Mouse (Mus musculus): ENCODE measurements around the gene Gm37240. TPM values are rescaled to one million over a fixed set of nuclear protein-coding genes. Genes with fewer than 3 reads are reported as not detected.

Gene Gm37240
- total and polyA plus RNA-seq, 2 experiments from 2014 or later, result 0.43 to 1.9 TPM

DNA sequence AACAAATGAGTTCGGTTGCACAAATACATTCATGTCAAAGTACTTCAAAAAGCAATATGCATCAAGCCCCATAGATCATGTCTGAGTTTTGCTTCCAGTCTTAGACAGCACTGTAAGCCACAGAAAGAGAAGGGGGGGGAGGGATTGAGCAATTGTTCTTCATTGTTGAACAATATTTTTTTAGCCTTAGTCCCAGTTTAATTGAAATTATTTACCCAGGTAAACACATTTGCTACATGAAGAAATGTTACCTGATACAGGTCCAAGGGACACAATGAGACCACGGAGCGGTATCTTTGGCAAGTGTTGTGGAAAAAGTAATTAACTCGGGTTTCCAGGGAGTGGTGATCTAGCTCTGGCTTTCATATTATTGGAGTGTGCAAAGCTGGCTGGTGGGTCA, 337.0 kb downstream of the Gm37240 start:
- Histone ChIP-seq H3K27ac (ENCODE audit: low read depth, low read length) (no peak overlapping the region), H3K9me3 (ENCODE audit: low read length) (no peaks in the 10 kb centered on the region), H3K9ac (replicated peaks; ENCODE audit: low read length, poor library complexity, severe bottlenecking) (no peak overlapping the region), H3K4me3 (ENCODE audit: low read depth, low read length) (no peak overlapping the region), H3K27me3 (ENCODE audit: insufficient read depth, low read length) (no peaks in the 10 kb centered on the region), H3K4me1 (ENCODE audit: insufficient read depth, low read length) (no peaks in the 10 kb centered on the region), H3K4me2 (ENCODE audit: low read depth, low read length, poor library complexity, severe bottlenecking) (no peak overlapping the region), H3K36me3 (ENCODE audit: insufficient read depth, low read length) (no peaks in the 10 kb centered on the region)
- TF ChIP-seq CTCF (IDR thresholded peaks at IDR 0.05), result no peak
- DNase-seq (ENCODE audit: low spot score) (no peak), ATAC-seq (ENCODE audit: low FRiP score) (no peak)
- 75% methylated on average over 4 of the region's 4 CpGs for WGBS

DNA sequence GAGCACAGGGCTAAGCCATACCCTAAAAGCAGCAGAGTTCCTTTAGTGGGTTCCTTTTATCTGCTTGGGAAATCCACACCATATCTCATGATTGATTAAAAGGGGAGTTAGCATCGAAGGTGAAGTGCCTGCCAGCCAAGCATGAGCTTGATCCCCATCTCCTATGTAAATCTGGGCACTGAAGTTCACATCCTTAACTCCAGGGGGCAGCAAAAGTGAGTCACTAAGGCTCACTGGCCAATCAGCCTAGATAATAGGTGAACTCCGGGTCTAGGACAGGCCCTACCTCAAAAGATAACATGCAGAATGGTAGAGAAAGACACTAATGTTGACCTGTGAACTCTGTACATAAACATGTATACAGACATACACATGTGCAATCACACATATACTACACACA, 343.7 kb downstream of the Gm37240 start:
- TF ChIP-seq CTCF (IDR thresholded peaks at IDR 0.05), result peak; percentile 50
- 58% methylated on average over 2 of the region's 2 CpGs for WGBS
- H3K4me1 ChIP-seq (ENCODE audit: insufficient read depth, low read length), result no peaks in the 10 kb centered on the region
- no peak overlapping the region for H3K4me3 ChIP-seq (ENCODE audit: low read depth, low read length)
- no peaks in the 10 kb centered on the region for H3K27me3 ChIP-seq (ENCODE audit: insufficient read depth, low read length)
- no peak for ATAC-seq (ENCODE audit: low FRiP score)
- H3K9me3 ChIP-seq (ENCODE audit: low read length), result 0 out of 2 replicates have a peak, but pooled peaks cover 4% of the 10 kb centered on the region
- no peak overlapping the region for H3K27ac ChIP-seq (ENCODE audit: low read depth, low read length)
- no peak overlapping the region for H3K4me2 ChIP-seq (ENCODE audit: low read depth, low read length, poor library complexity, severe bottlenecking)
- H3K9ac ChIP-seq (replicated peaks; ENCODE audit: low read length, poor library complexity, severe bottlenecking), result no peak overlapping the region
- no peaks in the 10 kb centered on the region for H3K36me3 ChIP-seq (ENCODE audit: insufficient read depth, low read length)
- no peak for DNase-seq (ENCODE audit: low spot score)

DNA sequence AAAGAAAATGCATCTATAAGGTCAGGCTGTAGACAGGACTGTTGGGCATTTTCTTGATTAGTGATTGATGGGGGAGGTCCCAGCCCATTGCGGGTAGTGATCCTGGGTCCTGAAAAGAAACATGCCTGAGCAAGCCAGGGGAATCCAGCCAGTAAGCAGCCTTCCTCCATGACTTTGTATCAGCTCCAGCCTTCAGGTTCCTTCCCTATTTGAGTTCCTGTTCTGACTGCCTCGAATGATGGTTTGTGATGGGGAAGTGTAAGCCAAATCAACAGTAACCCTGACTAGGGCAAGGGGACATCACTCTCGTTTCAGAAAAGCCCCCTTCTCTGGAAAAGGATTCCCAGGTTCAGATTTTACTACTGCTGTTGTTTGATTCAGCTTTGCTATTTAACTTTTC, 344.6 kb downstream of the Gm37240 start:
- H3K9me3 ChIP-seq (ENCODE audit: low read length), result 0 out of 2 replicates have a peak, but pooled peaks cover 4% of the 10 kb centered on the region
- WGBS, result 70% methylated on average over 3 of the region's 3 CpGs
- no peak for DNase-seq (ENCODE audit: low spot score)

DNA sequence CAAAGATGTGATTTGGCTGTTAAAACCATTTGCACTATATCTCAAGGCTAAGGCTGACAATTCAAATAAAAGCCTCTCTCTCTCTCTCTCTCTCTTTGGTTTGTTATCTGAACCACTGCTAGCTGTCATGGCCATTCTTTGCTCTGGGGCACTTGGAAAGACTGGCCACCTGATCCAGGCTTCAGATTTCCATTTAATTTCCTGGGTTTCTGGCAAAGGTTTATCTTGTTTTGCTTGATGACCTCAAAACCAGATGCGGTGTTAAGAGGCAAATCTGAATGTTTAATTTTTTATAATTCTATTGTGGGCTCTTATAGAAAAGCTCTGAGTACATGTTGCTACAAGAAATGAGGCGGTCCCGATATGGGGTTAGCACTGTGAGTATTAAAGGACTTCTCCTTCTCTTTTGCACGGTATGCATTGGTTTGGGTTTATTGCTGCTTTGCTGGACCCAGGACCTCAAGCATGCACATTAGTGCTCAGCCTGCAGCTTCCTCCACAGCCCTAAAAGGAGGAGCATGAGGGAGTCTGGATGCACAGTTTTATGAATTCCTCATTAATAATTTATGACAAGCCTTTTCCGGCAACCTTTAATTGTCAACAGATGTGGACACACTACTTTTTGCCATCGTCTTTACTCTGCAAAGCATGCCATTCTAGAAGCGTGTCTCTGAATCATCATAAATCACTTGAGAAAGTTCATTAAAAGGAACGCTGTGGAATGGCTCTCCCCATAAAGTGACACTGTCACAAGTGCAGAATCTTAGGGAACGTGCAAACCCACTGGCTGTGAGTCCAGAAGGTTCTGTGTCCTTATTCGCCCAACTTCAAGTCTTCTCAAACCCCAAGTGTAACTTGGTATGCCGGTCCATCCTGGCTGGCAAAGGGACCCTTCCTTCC, 351.4 kb downstream of the Gm37240 start:
- Histone ChIP-seq H3K36me3 (ENCODE audit: insufficient read depth, low read length) (no peaks in the 10 kb centered on the region), H3K4me3 (ENCODE audit: low read depth, low read length) (no peak overlapping the region), H3K4me1 (ENCODE audit: insufficient read depth, low read length) (no peaks in the 10 kb centered on the region), H3K4me2 (ENCODE audit: low read depth, low read length, poor library complexity, severe bottlenecking) (no peak overlapping the region), H3K27ac (ENCODE audit: low read depth, low read length) (no peak overlapping the region), H3K9me3 (ENCODE audit: low read length) (0 out of 2 replicates have a peak, but pooled peaks cover 4% of the 10 kb centered on the region), H3K27me3 (ENCODE audit: insufficient read depth, low read length) (no peaks in the 10 kb centered on the region), H3K9ac (replicated peaks; ENCODE audit: low read length, poor library complexity, severe bottlenecking) (no peak overlapping the region)
- 78% methylated on average over 11 of the region's 11 CpGs for WGBS
- no peak for TF ChIP-seq CTCF (IDR thresholded peaks at IDR 0.05)
- no peak for DNase-seq (ENCODE audit: low spot score)
- ATAC-seq (ENCODE audit: low FRiP score), result no peak

More for the DNA sequence above, 344.6 kb downstream of the Gm37240 start:
- Histone ChIP-seq H3K9ac (replicated peaks; ENCODE audit: low read length, poor library complexity, severe bottlenecking) (no peak overlapping the region), H3K27ac (ENCODE audit: low read depth, low read length) (no peak overlapping the region), H3K36me3 (ENCODE audit: insufficient read depth, low read length) (no peaks in the 10 kb centered on the region), H3K4me3 (ENCODE audit: low read depth, low read length) (no peak overlapping the region), H3K27me3 (ENCODE audit: insufficient read depth, low read length) (no peaks in the 10 kb centered on the region), H3K4me2 (ENCODE audit: low read depth, low read length, poor library complexity, severe bottlenecking) (no peak overlapping the region), H3K4me1 (ENCODE audit: insufficient read depth, low read length) (no peaks in the 10 kb centered on the region)
- no peak for TF ChIP-seq CTCF (IDR thresholded peaks at IDR 0.05)
- no peak for ATAC-seq (ENCODE audit: low FRiP score)

DNA sequence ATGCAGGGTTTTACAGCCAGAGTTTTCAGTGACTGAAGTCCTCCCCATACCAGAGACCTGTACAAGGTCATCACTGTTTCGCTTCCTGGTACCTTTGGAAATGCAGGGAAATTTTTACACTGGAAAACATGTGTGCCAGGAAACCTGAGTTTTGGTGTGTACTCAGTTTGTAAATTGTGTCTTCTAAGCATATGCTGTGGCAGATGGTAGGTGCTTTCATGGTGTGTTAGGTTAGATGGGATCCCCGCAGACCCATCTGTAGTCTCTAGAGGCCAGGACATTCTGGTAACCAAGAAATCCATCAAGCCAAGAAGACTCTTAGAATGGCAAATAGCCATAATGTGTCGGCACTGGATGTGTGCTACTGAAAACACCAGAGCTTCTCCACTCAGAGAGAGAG, 352.3 kb downstream of the Gm37240 start:
- no peaks in the 10 kb centered on the region for H3K27me3 ChIP-seq (ENCODE audit: insufficient read depth, low read length)
- H3K4me3 ChIP-seq (ENCODE audit: low read depth, low read length), result no peak overlapping the region
- H3K27ac ChIP-seq (ENCODE audit: low read depth, low read length), result no peak overlapping the region
- WGBS, result 91% methylated on average over 3 of the region's 3 CpGs
- 0 out of 2 replicates have a peak, but pooled peaks cover 4% of the 10 kb centered on the region for H3K9me3 ChIP-seq (ENCODE audit: low read length)
- no peaks in the 10 kb centered on the region for H3K36me3 ChIP-seq (ENCODE audit: insufficient read depth, low read length)
- DNase-seq (ENCODE audit: low spot score) (no peak), ATAC-seq (ENCODE audit: low FRiP score) (no peak)
- no peak overlapping the region for H3K9ac ChIP-seq (replicated peaks; ENCODE audit: low read length, poor library complexity, severe bottlenecking)
- no peak for TF ChIP-seq CTCF (IDR thresholded peaks at IDR 0.05)
- H3K4me1 ChIP-seq (ENCODE audit: insufficient read depth, low read length), result no peaks in the 10 kb centered on the region
- no peak overlapping the region for H3K4me2 ChIP-seq (ENCODE audit: low read depth, low read length, poor library complexity, severe bottlenecking)

DNA sequence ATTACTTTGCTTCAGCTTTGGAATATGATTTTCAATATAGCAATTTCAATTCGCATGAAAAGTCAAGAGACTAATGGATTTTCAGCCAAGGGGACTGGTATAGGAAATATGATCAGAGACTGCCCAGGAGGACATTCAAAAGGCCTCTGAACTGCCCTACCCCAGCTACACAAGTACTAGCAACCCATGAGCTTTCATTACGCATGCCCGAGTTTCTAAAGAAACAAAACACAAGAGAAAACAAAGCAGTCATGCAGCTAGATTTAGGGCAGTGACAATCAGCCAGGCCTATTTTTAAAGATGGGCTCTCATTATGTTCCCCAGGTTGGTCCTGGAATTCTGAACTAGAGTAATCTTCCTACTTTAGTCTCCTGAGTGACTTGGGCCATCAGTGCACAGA, 354.9 kb downstream of the Gm37240 start:
- TF ChIP-seq CTCF (IDR thresholded peaks at IDR 0.05), result no peak
- H3K36me3 ChIP-seq (ENCODE audit: insufficient read depth, low read length), result no peaks in the 10 kb centered on the region
- H3K4me3 ChIP-seq (ENCODE audit: low read depth, low read length), result no peak overlapping the region
- no peak overlapping the region for H3K27ac ChIP-seq (ENCODE audit: low read depth, low read length)
- H3K9ac ChIP-seq (replicated peaks; ENCODE audit: low read length, poor library complexity, severe bottlenecking), result no peak overlapping the region
- WGBS, result 60% methylated on average over 3 of the region's 3 CpGs
- DNase-seq (ENCODE audit: low spot score) (no peak), ATAC-seq (ENCODE audit: low FRiP score) (no peak)
- no peak overlapping the region for H3K4me2 ChIP-seq (ENCODE audit: low read depth, low read length, poor library complexity, severe bottlenecking)
- H3K4me1 ChIP-seq (ENCODE audit: insufficient read depth, low read length), result no peaks in the 10 kb centered on the region
- no peaks in the 10 kb centered on the region for H3K27me3 ChIP-seq (ENCODE audit: insufficient read depth, low read length)
- no peaks in the 10 kb centered on the region for H3K9me3 ChIP-seq (ENCODE audit: low read length)

Measured in midbrain, postnatal 0 days (tissue).